Mouse (Mus musculus) hindbrain, embryonic 10.5 days (tissue): Measurements from ENCODE around the gene Adtrp. TPM values are rescaled to one million over a fixed set of nuclear protein-coding genes. Genes with fewer than 3 reads are reported as not detected.
A peak's percentile ranks its signal among the peaks of the same experiment; 100 is the strongest.

ENCODE experiments used
- DNase-seq: peaks from one replicate; pipeline ENCODE4 v3.0.0-alpha.2; 2017; ENCODE audit warnings: low spot score
- H3K27ac ChIP-seq: fragments of 300-500 bp; sonication (generic); 2 replicates; pipeline ENCODE4 v1.5.1; 2016; ENCODE audit warnings: mild to moderate bottlenecking, moderate library complexity
- H3K27me3 ChIP-seq: fragments of 300-500 bp; sonication (generic); 2 replicates; pipeline ENCODE4 v1.6.1; 2016; ENCODE audit warnings: mild to moderate bottlenecking; ENCODE audit not compliant: poor library complexity, insufficient read depth, severe bottlenecking
- H3K36me3 ChIP-seq: fragments of 300-500 bp; sonication (generic); 2 replicates; pipeline ENCODE4 v1.6.1; 2016; ENCODE audit warnings: mild to moderate bottlenecking, moderate library complexity
- H3K4me1 ChIP-seq: fragments of 300-500 bp; sonication (generic); replicated peaks from 2 replicates; pipeline ENCODE4 v1.6.1; 2016; ENCODE audit warnings: mild to moderate bottlenecking
- H3K4me3 ChIP-seq: fragments of 300-500 bp; sonication (generic); 2 replicates; pipeline ENCODE4 v1.5.1; 2016; ENCODE audit warnings: mild to moderate bottlenecking, moderate library complexity
- H3K9me3 ChIP-seq: fragments of 300-500 bp; sonication (generic); 2 replicates; pipeline ENCODE4 v1.6.1; 2016; ENCODE audit warnings: mild to moderate bottlenecking, moderate library complexity
- WGBS: fragments of 180-500 bp; shearing (Covaris S2); methylation state at CpG from one replicate; pipeline ENCODE4 v1.1.7; 2016; 5-methylcytosine and 5-hydroxymethylcytosine counted together
- polyA plus RNA-seq: library from polyadenylated mRNA; unstranded; fragments of >200 nt; fragmentation: Nextera tagmentation; extraction: Ambion mirVana; gene quantifications from 2 replicates; pipeline ENCODE4 v1.2.1, GENCODE M21; 2016

Gene Adtrp
- polyA plus RNA-seq, 1 experiment from 2014 or later: not detected

- 0 out of 2 replicates have a peak, but pooled peaks cover 5% of the 10 kb centered on the region for H3K4me1 ChIP-seq
- H3K36me3 ChIP-seq: no peaks in the 10 kb centered on the region
- no peak overlapping the region for H3K4me3 ChIP-seq
- 75% methylated on average over 5 of the region's 5 CpGs for WGBS
- no peak overlapping the region for H3K27ac ChIP-seq
- no peaks in the 10 kb centered on the region for H3K9me3 ChIP-seq
- DNase-seq: no peak
- H3K27me3 ChIP-seq: no peaks in the 10 kb centered on the region
Observed at GRCm38 (mm10) chr13:41753114-41753513, 94.4 kb downstream of the Adtrp start.

DNA sequence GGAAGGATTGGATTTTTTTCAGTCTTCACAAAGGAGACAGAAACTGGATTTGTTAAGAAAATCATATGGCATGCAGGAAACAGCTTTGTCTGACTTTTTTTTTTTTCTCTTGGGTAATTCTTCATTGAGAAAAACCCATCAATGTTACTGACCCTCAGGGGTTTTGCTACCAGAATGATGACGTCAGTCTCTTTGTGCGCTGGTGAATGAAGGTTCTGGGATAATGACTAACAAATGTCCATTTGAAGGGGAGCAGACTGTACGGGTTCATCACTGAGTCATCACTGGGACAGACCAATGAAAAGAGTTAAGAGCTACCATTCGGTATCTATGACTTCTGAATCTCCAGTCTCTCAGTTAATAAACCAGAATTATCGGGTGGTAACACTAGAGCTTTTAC lies 97.0 kb downstream of the Adtrp start:
- H3K27ac ChIP-seq: no peak overlapping the region

DNA sequence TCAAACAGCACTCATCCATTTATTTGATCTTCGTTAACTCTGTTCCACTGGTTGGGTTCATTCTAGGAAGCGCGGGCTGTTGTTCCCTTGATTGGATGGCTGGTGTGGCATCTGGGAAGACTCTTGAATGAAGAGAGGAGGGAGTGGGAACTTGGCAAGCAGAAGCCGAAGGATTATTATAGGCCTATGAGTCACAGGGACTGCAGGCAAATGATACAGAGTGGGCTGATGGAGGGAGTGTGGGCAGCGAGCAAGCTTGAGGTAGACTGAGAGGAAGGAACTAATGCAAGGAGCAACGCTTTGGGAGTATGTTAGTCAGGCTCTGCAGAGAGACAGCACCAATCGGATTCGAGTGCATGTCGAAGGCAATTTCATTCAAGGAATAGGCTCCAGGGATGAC lies 98.6 kb downstream of the Adtrp start:
- Histone ChIP-seq H3K27me3 (no peaks in the 10 kb centered on the region), H3K27ac (no peak overlapping the region), H3K36me3 (no peaks in the 10 kb centered on the region), H3K4me1 (0 out of 2 replicates have a peak, but pooled peaks cover 5% of the 10 kb centered on the region), H3K9me3 (no peaks in the 10 kb centered on the region), H3K4me3 (no peak overlapping the region)
- no peak for DNase-seq
- 93% methylated on average over 9 of the region's 9 CpGs for WGBS

More for the DNA sequence above, 97.0 kb downstream of the Adtrp start:
- 80% methylated on average over 5 of the region's 5 CpGs for WGBS
- Histone ChIP-seq H3K4me1 (0 out of 2 replicates have a peak, but pooled peaks cover 5% of the 10 kb centered on the region), H3K9me3 (no peaks in the 10 kb centered on the region), H3K4me3 (no peak overlapping the region), H3K36me3 (no peaks in the 10 kb centered on the region), H3K27me3 (no peaks in the 10 kb centered on the region)
- DNase-seq: no peak

DNA sequence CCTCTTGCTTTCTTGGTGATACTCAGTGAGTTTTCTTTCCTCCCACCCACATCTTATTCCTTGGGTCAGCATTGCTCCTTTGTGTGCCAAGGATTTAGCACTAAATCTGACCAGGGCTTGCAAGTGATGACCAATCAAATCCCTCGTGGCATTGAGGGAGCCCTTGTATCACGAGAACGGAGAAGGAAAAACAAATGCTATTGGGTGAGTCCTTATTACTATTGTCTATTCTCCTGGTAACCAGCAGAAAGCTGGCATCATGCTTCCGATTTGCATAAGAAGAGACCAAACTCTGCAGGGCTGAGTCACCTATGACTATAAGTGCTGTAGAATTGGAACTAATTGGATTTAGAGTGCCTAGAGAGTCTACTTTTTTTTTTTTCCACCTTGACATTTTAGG lies 99.8 kb downstream of the Adtrp start:
- 0 out of 2 replicates have a peak, but pooled peaks cover 5% of the 10 kb centered on the region for H3K4me1 ChIP-seq
- H3K4me3 ChIP-seq: no peak overlapping the region
- H3K27me3 ChIP-seq: no peaks in the 10 kb centered on the region
- DNase-seq: no peak
- no peaks in the 10 kb centered on the region for H3K9me3 ChIP-seq
- 83% methylated on average over 4 of the region's 4 CpGs for WGBS
- no peaks in the 10 kb centered on the region for H3K36me3 ChIP-seq
- no peak overlapping the region for H3K27ac ChIP-seq

GRCm38 (mm10) chr13:41746971-41747615 lies 100.4 kb downstream of the Adtrp start:
- Histone ChIP-seq H3K4me3 (no peak overlapping the region), H3K27ac (no peak overlapping the region), H3K27me3 (no peaks in the 10 kb centered on the region), H3K4me1 (0 out of 2 replicates have a peak, but pooled peaks cover 5% of the 10 kb centered on the region), H3K36me3 (no peaks in the 10 kb centered on the region), H3K9me3 (no peaks in the 10 kb centered on the region)
- DNase-seq: no peak
- 64% methylated on average over 8 of the region's 8 CpGs for WGBS

DNA sequence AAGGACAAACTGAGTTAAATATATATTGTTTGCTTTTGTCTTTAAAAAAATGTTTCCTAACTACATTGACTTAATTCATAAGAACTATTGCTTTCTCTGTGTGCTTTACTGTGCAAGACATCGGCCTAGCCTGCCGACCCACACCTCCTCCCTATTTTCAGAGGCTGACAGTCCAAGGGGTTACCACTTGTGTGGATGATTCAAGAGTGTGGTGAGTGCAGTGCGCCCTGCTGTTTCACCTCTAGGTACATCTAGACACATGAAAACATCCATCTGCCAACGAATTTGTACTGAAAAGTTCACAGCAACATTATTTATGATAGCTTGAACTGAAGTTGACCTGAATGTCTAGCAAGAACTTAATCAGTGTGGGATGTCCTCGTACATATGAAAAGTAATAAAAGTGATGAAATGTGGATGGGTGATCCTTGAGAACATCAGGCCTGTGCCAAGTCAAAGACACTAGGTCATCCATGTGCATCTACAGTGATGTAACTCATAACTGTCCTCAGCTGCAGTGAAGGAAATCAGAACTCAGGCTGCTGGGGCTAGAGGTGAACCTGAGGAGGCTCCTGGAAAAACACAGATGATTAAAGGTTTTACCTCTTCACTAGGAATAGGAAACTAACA lies 106.9 kb downstream of the Adtrp start:
- no peaks in the 10 kb centered on the region for H3K36me3 ChIP-seq
- 88% methylated on average over 5 of the region's 5 CpGs for WGBS
- no peaks in the 10 kb centered on the region for H3K9me3 ChIP-seq
- DNase-seq: no peak
- no peaks in the 10 kb centered on the region for H3K27me3 ChIP-seq
- H3K4me1 ChIP-seq: peaks cover 10% of the 10 kb centered on the region; the same call in 1 of the 2 replicates
- no peak overlapping the region for H3K4me3 ChIP-seq
- no peak overlapping the region for H3K27ac ChIP-seq

- DNase-seq: no peak
- Histone ChIP-seq H3K9me3 (no peaks in the 10 kb centered on the region), H3K27me3 (no peaks in the 10 kb centered on the region), H3K4me1 (peaks cover 10% of the 10 kb centered on the region; the same call in 1 of the 2 replicates), H3K36me3 (no peaks in the 10 kb centered on the region), H3K4me3 (no peak overlapping the region), H3K27ac (peak overlapping the region; percentile 35; the same call in 1 of the 2 replicates)
- 67% methylated on average over 10 of the region's 10 CpGs for WGBS
Observed at GRCm38 (mm10) chr13:41737628-41738309, 109.7 kb downstream of the Adtrp start.

DNA sequence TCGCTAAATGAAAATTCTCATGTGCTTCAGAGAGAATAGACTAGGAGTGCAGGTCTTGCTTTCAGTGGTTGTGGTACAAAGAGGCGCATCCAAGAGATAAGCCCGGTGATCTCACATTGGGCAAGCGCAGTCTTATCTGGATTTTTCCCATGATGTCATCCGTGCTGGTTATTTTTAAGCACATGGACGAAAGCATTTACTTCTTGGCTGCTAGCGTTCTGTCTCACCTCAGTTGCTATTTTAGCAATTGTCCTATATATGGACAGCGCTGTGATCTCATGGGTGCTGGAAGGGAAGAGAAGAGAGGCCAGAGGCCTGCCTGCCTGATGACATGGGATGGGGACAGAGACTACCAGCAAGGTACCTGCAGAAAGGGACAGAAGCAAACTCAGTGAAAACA lies 117.8 kb downstream of the Adtrp start:
- DNase-seq: no peak
- 97% methylated on average over 8 of the region's 8 CpGs for WGBS
- Histone ChIP-seq H3K27ac (no peak overlapping the region), H3K36me3 (no peaks in the 10 kb centered on the region), H3K9me3 (no peaks in the 10 kb centered on the region), H3K4me3 (no peak overlapping the region), H3K4me1 (no peaks in the 10 kb centered on the region), H3K27me3 (no peaks in the 10 kb centered on the region)

- no peak overlapping the region for H3K27ac ChIP-seq
- no peaks in the 10 kb centered on the region for H3K27me3 ChIP-seq
- no peaks in the 10 kb centered on the region for H3K9me3 ChIP-seq
- DNase-seq: no peak
- no peak overlapping the region for H3K4me3 ChIP-seq
- H3K4me1 ChIP-seq: no peaks in the 10 kb centered on the region
- WGBS: 86% methylated on average over 3 of the region's 3 CpGs
- H3K36me3 ChIP-seq: no peaks in the 10 kb centered on the region
Observed at GRCm38 (mm10) chr13:41727803-41728202, 119.7 kb downstream of the Adtrp start.

- DNase-seq: no peak
- 92% methylated on average over 16 of the region's 16 CpGs for WGBS
- H3K9me3 ChIP-seq: no peaks in the 10 kb centered on the region
- no peaks in the 10 kb centered on the region for H3K4me1 ChIP-seq
- H3K27ac ChIP-seq: no peak overlapping the region
- no peak overlapping the region for H3K4me3 ChIP-seq
- no peaks in the 10 kb centered on the region for H3K27me3 ChIP-seq
- H3K36me3 ChIP-seq: no peaks in the 10 kb centered on the region
Observed at GRCm38 (mm10) chr13:41719331-41719730, 128.2 kb downstream of the Adtrp start.

- Histone ChIP-seq H3K9me3 (no peaks in the 10 kb centered on the region), H3K36me3 (no peaks in the 10 kb centered on the region), H3K27ac (no peak overlapping the region), H3K27me3 (no peaks in the 10 kb centered on the region), H3K4me1 (no peaks in the 10 kb centered on the region), H3K4me3 (no peak overlapping the region)
- WGBS: 88% methylated on average over 4 of the region's 4 CpGs
- DNase-seq: no peak
Observed at GRCm38 (mm10) chr13:41718051-41718450, 129.4 kb downstream of the Adtrp start.
